Mouse (Mus musculus): ENCODE data around the gene Cmbl.

GRCm38 (mm10) chr15:31611976-31612375 lies 46.8 kb downstream of the Cmbl start:
- TF ChIP-seq POLR2A (IDR thresholded peaks at IDR 0.05; ENCODE audit: borderline replicate concordance, low read depth, low read length) (no peak), CTCF (IDR thresholded peaks at IDR 0.05; ENCODE audit: low read depth, low read length) (no peak)

Data from bone marrow macrophage, adult 2 months (primary cell).